Mouse (Mus musculus) embryonic facial prominence, embryonic 10.5 days (tissue): ENCODE measurements around the gene Lrrc58. TPM values are rescaled to one million over a fixed set of nuclear protein-coding genes. Genes with fewer than 3 reads are reported as not detected.
A peak's percentile ranks its signal among the peaks of the same experiment; 100 is the strongest.

ENCODE experiments used
- DNase-seq: peaks from one replicate; pipeline ENCODE4 v3.0.0-alpha.2; 2017; ENCODE audit warnings: low spot score
- H3K27ac ChIP-seq: fragments of 300-500 bp; sonication (generic); replicated peaks from 2 replicates; pipeline ENCODE4 v1.5.1; 2016; ENCODE audit warnings: mild to moderate bottlenecking
- H3K27me3 ChIP-seq: fragments of 300-500 bp; sonication (generic); replicated peaks from 2 replicates; pipeline ENCODE4 v1.6.1; 2016; ENCODE audit warnings: low read depth, mild to moderate bottlenecking; ENCODE audit not compliant: poor library complexity, severe bottlenecking
- H3K36me3 ChIP-seq: fragments of 300-500 bp; sonication (generic); replicated peaks from 2 replicates; pipeline ENCODE4 v1.6.1; 2016; ENCODE audit warnings: mild to moderate bottlenecking, moderate library complexity
- H3K4me1 ChIP-seq: fragments of 300-500 bp; sonication (generic); 2 replicates; pipeline ENCODE4 v1.6.1; 2016
- H3K4me3 ChIP-seq: fragments of 300-500 bp; sonication (generic); 2 replicates; pipeline ENCODE4 v1.5.1; 2016; ENCODE audit warnings: mild to moderate bottlenecking, moderate library complexity
- H3K9me3 ChIP-seq: fragments of 300-500 bp; sonication (generic); 2 replicates; pipeline ENCODE4 v1.6.1; 2016; ENCODE audit warnings: mild to moderate bottlenecking
- WGBS: fragments of 180-500 bp; shearing (Covaris S2); methylation state at CpG from one replicate; pipeline ENCODE4 v1.1.7; 2016; 5-methylcytosine and 5-hydroxymethylcytosine counted together
- polyA plus RNA-seq: library from polyadenylated mRNA; unstranded; fragments of >200 nt; fragmentation: Nextera tagmentation; extraction: Ambion mirVana; gene quantifications from 2 replicates; pipeline ENCODE4 v1.2.1, GENCODE M21; 2016

The Lrrc58 gene
- polyA plus RNA-seq: 68.3 and 68.9 TPM in 2 replicates

GRCm38 (mm10) chr16:37867791-37868505, at the start of gene Lrrc58:
Lrrc58 (plus strand) TSS chr16:37868389.
- DNase-seq: peak; percentile 90

DNA sequence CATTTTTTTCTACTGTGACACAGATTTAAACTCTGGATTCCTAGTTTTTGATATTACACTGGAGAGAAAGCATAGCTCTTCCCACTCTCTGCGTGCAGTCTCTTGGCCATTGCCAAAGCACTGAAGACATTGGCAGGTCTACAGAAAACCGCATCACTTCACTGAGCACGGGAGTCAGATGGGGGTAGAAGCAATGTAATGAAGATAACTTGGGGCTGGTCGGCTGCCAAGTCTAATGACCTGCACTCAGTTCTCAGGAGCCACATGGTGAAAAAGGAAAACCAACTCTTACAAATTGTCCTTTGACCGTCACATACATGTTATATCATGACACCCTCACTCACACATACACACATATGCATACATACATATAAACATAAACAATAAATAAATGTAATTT, 44.2 kb upstream of the Lrrc58 start:
- Histone ChIP-seq H3K9me3 (no peaks in the 10 kb centered on the region), H3K36me3 (peaks cover 100% of the 10 kb centered on the region), H3K27me3 (no peaks in the 10 kb centered on the region), H3K4me3 (no peak overlapping the region), H3K4me1 (no peaks in the 10 kb centered on the region), H3K27ac (no peak overlapping the region)
- no peak for DNase-seq
- 92% methylated on average over 5 of the region's 5 CpGs for WGBS

More at GRCm38 (mm10) chr16:37867791-37868505, at the start of gene Lrrc58:
- peaks cover 24% of the 10 kb centered on the region for H3K4me1 ChIP-seq
- H3K27ac ChIP-seq: peak within 1 kb of the TSS; percentile 99
- H3K9me3 ChIP-seq: no peaks in the 10 kb centered on the region
- peak within 1 kb of the TSS; percentile 100 for H3K4me3 ChIP-seq
- H3K27me3 ChIP-seq: no peaks in the 10 kb centered on the region
- H3K36me3 ChIP-seq: peaks cover 28% of the 10 kb centered on the region
- WGBS: under 1% methylated on average over 86 of the region's 86 CpGs

DNA sequence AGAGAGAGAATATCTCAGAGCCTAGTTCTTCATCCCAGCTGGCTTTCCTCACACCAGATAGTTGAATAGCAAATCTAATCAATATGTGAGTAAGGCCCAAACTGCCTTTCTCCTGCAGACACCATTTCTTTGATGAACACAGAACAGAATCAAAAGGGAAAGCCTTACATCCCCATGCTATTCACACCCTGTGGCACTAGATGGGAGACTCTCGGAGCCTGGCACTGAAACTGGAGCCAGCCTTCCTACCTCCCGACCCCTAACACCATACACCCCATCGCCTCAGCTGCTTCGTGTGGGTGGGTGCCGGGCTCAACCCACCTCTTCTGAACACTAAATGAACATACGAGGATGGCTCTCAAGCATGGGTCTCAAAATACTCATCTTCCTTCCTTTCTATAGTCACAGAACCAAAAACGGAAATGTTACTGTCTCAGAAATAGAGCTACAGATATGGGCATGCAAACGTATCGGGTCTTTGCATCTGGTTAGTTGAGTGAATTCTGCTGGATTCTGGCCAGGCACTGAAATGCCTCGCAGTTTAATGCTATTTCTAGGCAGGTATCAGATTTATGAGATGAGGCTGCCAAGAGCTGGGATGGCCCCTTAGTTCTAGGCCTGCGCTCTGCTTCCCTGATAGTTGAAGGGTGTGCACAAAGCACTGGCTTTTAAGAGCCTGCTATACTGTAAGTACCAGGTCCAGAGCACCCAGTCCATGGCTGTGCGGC, 43.2 kb upstream of the Lrrc58 start:
- H3K36me3 ChIP-seq: peaks cover 100% of the 10 kb centered on the region
- H3K4me3 ChIP-seq: no peak overlapping the region
- no peak for DNase-seq
- H3K9me3 ChIP-seq: no peaks in the 10 kb centered on the region
- no peaks in the 10 kb centered on the region for H3K4me1 ChIP-seq
- 94% methylated on average over 12 of the region's 12 CpGs for WGBS
- no peaks in the 10 kb centered on the region for H3K27me3 ChIP-seq
- no peak overlapping the region for H3K27ac ChIP-seq

DNA sequence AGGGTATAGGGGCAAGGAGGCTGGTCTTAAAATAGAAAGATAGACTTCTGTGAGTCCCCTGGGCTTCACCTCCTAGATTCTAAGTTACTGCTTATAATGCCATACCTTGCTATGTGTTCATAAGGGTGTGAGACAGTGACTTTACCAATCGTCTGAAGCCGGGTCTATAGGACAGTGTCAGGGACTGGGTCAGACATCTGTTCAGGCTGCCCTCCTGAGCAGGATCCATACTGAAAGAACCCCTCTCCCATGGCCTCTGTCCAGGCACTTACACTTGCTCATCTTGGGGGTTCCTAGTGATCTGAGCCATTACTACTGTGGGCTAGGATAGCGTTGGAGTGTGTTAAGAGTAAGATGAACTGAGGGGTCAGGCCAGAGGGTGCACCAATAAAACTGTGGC, 41.9 kb upstream of the Lrrc58 start:
- Histone ChIP-seq H3K4me1 (no peaks in the 10 kb centered on the region), H3K36me3 (peaks cover 100% of the 10 kb centered on the region), H3K27me3 (no peaks in the 10 kb centered on the region), H3K4me3 (no peak overlapping the region), H3K9me3 (no peaks in the 10 kb centered on the region), H3K27ac (no peak overlapping the region)
- WGBS: 98% methylated on average over 3 of the region's 3 CpGs
- DNase-seq: no peak

- 75% methylated on average over 7 of the region's 7 CpGs for WGBS
- Histone ChIP-seq H3K36me3 (peaks cover 99% of the 10 kb centered on the region), H3K27me3 (no peaks in the 10 kb centered on the region), H3K4me1 (no peaks in the 10 kb centered on the region), H3K4me3 (no peak overlapping the region), H3K27ac (no peak overlapping the region), H3K9me3 (no peaks in the 10 kb centered on the region)
- DNase-seq: no peak
Observed at GRCm38 (mm10) chr16:37831041-37831440, 37.1 kb upstream of the Lrrc58 start.

- Histone ChIP-seq H3K27ac (no peak overlapping the region), H3K36me3 (peaks cover 40% of the 10 kb centered on the region), H3K9me3 (no peaks in the 10 kb centered on the region), H3K27me3 (no peaks in the 10 kb centered on the region), H3K4me1 (no peaks in the 10 kb centered on the region), H3K4me3 (no peak overlapping the region)
- 73% methylated on average over 3 of the region's 3 CpGs for WGBS
- DNase-seq: no peak
Observed at GRCm38 (mm10) chr16:37837571-37837970, 30.6 kb upstream of the Lrrc58 start.

GRCm38 (mm10) chr16:37842439-37842838, 25.8 kb upstream of the Lrrc58 start:
- DNase-seq: no peak
- H3K36me3 ChIP-seq: 0 out of 2 replicates have a peak, but pooled peaks cover 2% of the 10 kb centered on the region
- no peak overlapping the region for H3K4me3 ChIP-seq
- no peaks in the 10 kb centered on the region for H3K9me3 ChIP-seq
- H3K4me1 ChIP-seq: no peaks in the 10 kb centered on the region
- no peaks in the 10 kb centered on the region for H3K27me3 ChIP-seq
- 89% methylated on average over 2 of the region's 2 CpGs for WGBS
- no peak overlapping the region for H3K27ac ChIP-seq

GRCm38 (mm10) chr16:37843740-37844139, 24.4 kb upstream of the Lrrc58 start:
- no peak for DNase-seq
- Histone ChIP-seq H3K4me3 (no peak overlapping the region), H3K9me3 (no peaks in the 10 kb centered on the region), H3K27me3 (no peaks in the 10 kb centered on the region), H3K27ac (no peak overlapping the region), H3K4me1 (no peaks in the 10 kb centered on the region), H3K36me3 (no peaks in the 10 kb centered on the region)
- 94% methylated on average over 12 of the region's 12 CpGs for WGBS

- no peaks in the 10 kb centered on the region for H3K9me3 ChIP-seq
- WGBS: 89% methylated on average over 7 of the region's 7 CpGs
- no peak overlapping the region for H3K4me3 ChIP-seq
- no peaks in the 10 kb centered on the region for H3K36me3 ChIP-seq
- no peak for DNase-seq
- H3K27me3 ChIP-seq: no peaks in the 10 kb centered on the region
- H3K27ac ChIP-seq: no peak overlapping the region
- no peaks in the 10 kb centered on the region for H3K4me1 ChIP-seq
Observed at GRCm38 (mm10) chr16:37845202-37845925, 22.8 kb upstream of the Lrrc58 start.

- H3K4me1 ChIP-seq: peaks cover 14% of the 10 kb centered on the region
- H3K36me3 ChIP-seq: no peaks in the 10 kb centered on the region
- WGBS: 93% methylated on average over 3 of the region's 3 CpGs
- no peak for DNase-seq
- H3K4me3 ChIP-seq: no peak overlapping the region
- no peaks in the 10 kb centered on the region for H3K27me3 ChIP-seq
- H3K27ac ChIP-seq: no peak overlapping the region
- H3K9me3 ChIP-seq: no peaks in the 10 kb centered on the region
Observed at GRCm38 (mm10) chr16:37847081-37847480, 21.1 kb upstream of the Lrrc58 start.

- Histone ChIP-seq H3K36me3 (no peaks in the 10 kb centered on the region), H3K4me3 (no peak overlapping the region), H3K27me3 (no peaks in the 10 kb centered on the region), H3K27ac (peak overlapping the region; percentile 72), H3K9me3 (no peaks in the 10 kb centered on the region), H3K4me1 (peaks cover 52% of the 10 kb centered on the region)
- DNase-seq: peak; percentile 77
- 25% methylated on average over 5 of the region's 5 CpGs for WGBS
Observed at GRCm38 (mm10) chr16:37851366-37851765, 16.8 kb upstream of the Lrrc58 start.

GRCm38 (mm10) chr16:37853279-37853678, 14.9 kb upstream of the Lrrc58 start:
- DNase-seq: no peak
- 60% methylated on average over 9 of the region's 9 CpGs for WGBS
- no peaks in the 10 kb centered on the region for H3K36me3 ChIP-seq
- H3K4me1 ChIP-seq: peaks cover 53% of the 10 kb centered on the region
- no peaks in the 10 kb centered on the region for H3K27me3 ChIP-seq
- H3K27ac ChIP-seq: peak overlapping the region; percentile 40; the same call in 1 of the 2 replicates
- H3K9me3 ChIP-seq: no peaks in the 10 kb centered on the region
- no peak overlapping the region for H3K4me3 ChIP-seq
